Mouse (Mus musculus) neural tube, embryonic 15.5 days (tissue): ENCODE measurements around the gene Dstn. TPM values are rescaled to one million over a fixed set of nuclear protein-coding genes. Genes with fewer than 3 reads are reported as not detected.

Experiments
- ATAC-seq: fragments of 200-750 bp; cut with Nextera tagmentation; 2 replicates; pipeline ENCODE4 v1.8.0; 2017; ENCODE audit warnings: mild to moderate bottlenecking, moderate TSS enrichment, moderate library complexity; ENCODE audit not compliant: low FRiP score
- H3K27ac ChIP-seq: fragments of 300-500 bp; sonication (generic); replicated peaks from 2 replicates; pipeline ENCODE4 v1.5.1; 2015; ENCODE audit warnings: mild to moderate bottlenecking, inconsistent platforms
- H3K27me3 ChIP-seq: fragments of 300-500 bp; sonication (generic); replicated peaks from 2 replicates; pipeline ENCODE4 v1.6.1; 2015; ENCODE audit warnings: inconsistent platforms
- H3K36me3 ChIP-seq: fragments of 300-500 bp; sonication (generic); 2 replicates; pipeline ENCODE4 v1.6.1; 2015; ENCODE audit warnings: inconsistent platforms
- H3K4me1 ChIP-seq: fragments of 300-500 bp; sonication (generic); 2 replicates; pipeline ENCODE4 v1.6.1; 2015; ENCODE audit warnings: inconsistent platforms
- H3K4me2 ChIP-seq: fragments of 300-500 bp; sonication (generic); 2 replicates; pipeline ENCODE4 v1.6.1; 2015; ENCODE audit warnings: inconsistent platforms, mild to moderate bottlenecking, moderate library complexity
- H3K4me3 ChIP-seq: fragments of 300-500 bp; sonication (generic); replicated peaks from 2 replicates; pipeline ENCODE4 v1.5.1; 2015; ENCODE audit warnings: mild to moderate bottlenecking, inconsistent platforms
- H3K9ac ChIP-seq: fragments of 300-500 bp; sonication (generic); replicated peaks from 2 replicates; pipeline ENCODE4 v1.6.1; 2015; ENCODE audit warnings: mild to moderate bottlenecking, inconsistent platforms
- H3K9me3 ChIP-seq: fragments of 300-500 bp; sonication (generic); replicated peaks from 2 replicates; pipeline ENCODE4 v1.6.1; 2016; ENCODE audit warnings: inconsistent platforms
- WGBS: fragments of 180-500 bp; shearing (Covaris S2); methylation state at CpG from one replicate; pipeline ENCODE4 v1.1.7; 2015; ENCODE audit warnings: mixed read lengths; 5-methylcytosine and 5-hydroxymethylcytosine counted together
- polyA plus RNA-seq: library from polyadenylated mRNA; unstranded; fragments of >200 nt; fragmentation: Nextera tagmentation; extraction: Ambion mirVana; gene quantifications from 2 replicates; pipeline ENCODE4 v1.2.1, GENCODE M21; 2015

Gene Dstn
- polyA plus RNA-seq, 1 experiment from 2014 or later, result 417 TPM

- ATAC-seq, result no peak
- H3K9me3 ChIP-seq, result no peaks in the 10 kb centered on the region
- H3K4me2 ChIP-seq, result no peak overlapping the region
- H3K36me3 ChIP-seq, result peaks cover 66% of the 10 kb centered on the region
- no peak overlapping the region for H3K27ac ChIP-seq
- no peaks in the 10 kb centered on the region for H3K4me1 ChIP-seq
- no peak overlapping the region for H3K4me3 ChIP-seq
- H3K27me3 ChIP-seq, result no peaks in the 10 kb centered on the region
- H3K9ac ChIP-seq, result no peak overlapping the region
- WGBS, result 94% methylated on average over 7 of the region's 7 CpGs
These were observed 54.1 kb downstream of the Dstn start for GRCm38 (mm10) chr2:143969260-143969659.

GRCm38 (mm10) chr2:143970841-143971240 lies 55.7 kb downstream of the Dstn start:
- 78% methylated on average over 2 of the region's 2 CpGs for WGBS
- peaks cover 50% of the 10 kb centered on the region for H3K36me3 ChIP-seq
- no peak overlapping the region for H3K9ac ChIP-seq
- no peak overlapping the region for H3K27ac ChIP-seq
- ATAC-seq, result no peak
- no peaks in the 10 kb centered on the region for H3K9me3 ChIP-seq
- H3K4me2 ChIP-seq, result no peak overlapping the region
- no peaks in the 10 kb centered on the region for H3K27me3 ChIP-seq
- H3K4me3 ChIP-seq, result no peak overlapping the region
- H3K4me1 ChIP-seq, result no peaks in the 10 kb centered on the region

GRCm38 (mm10) chr2:143971887-143972286 lies 56.8 kb downstream of the Dstn start:
- no peaks in the 10 kb centered on the region for H3K4me1 ChIP-seq
- H3K9ac ChIP-seq, result no peak overlapping the region
- H3K4me2 ChIP-seq, result no peak overlapping the region
- 71% methylated on average over 2 of the region's 2 CpGs for WGBS
- no peak for ATAC-seq
- no peaks in the 10 kb centered on the region for H3K9me3 ChIP-seq
- H3K36me3 ChIP-seq, result peaks cover 43% of the 10 kb centered on the region
- no peaks in the 10 kb centered on the region for H3K27me3 ChIP-seq
- no peak overlapping the region for H3K4me3 ChIP-seq
- no peak overlapping the region for H3K27ac ChIP-seq

GRCm38 (mm10) chr2:143973161-143973560 lies 58.0 kb downstream of the Dstn start:
- no peak for ATAC-seq

GRCm38 (mm10) chr2:143975146-143975649 lies 60.1 kb downstream of the Dstn start:
- Histone ChIP-seq H3K4me1 (no peaks in the 10 kb centered on the region), H3K4me2 (no peak overlapping the region), H3K9me3 (no peaks in the 10 kb centered on the region), H3K9ac (no peak overlapping the region), H3K4me3 (no peak overlapping the region), H3K27ac (no peak overlapping the region), H3K27me3 (no peaks in the 10 kb centered on the region), H3K36me3 (peaks cover 22% of the 10 kb centered on the region)
- ATAC-seq, result no peak
- WGBS, result 98% methylated on average over 5 of the region's 5 CpGs

More at GRCm38 (mm10) chr2:143973161-143973560, 58.0 kb downstream of the Dstn start:
- H3K9ac ChIP-seq, result no peak overlapping the region
- peaks cover 31% of the 10 kb centered on the region for H3K36me3 ChIP-seq
- 96% methylated on average over 7 of the region's 7 CpGs for WGBS
- H3K27me3 ChIP-seq, result no peaks in the 10 kb centered on the region
- H3K27ac ChIP-seq, result no peak overlapping the region
- H3K4me2 ChIP-seq, result no peak overlapping the region
- H3K4me3 ChIP-seq, result no peak overlapping the region
- H3K9me3 ChIP-seq, result no peaks in the 10 kb centered on the region
- no peaks in the 10 kb centered on the region for H3K4me1 ChIP-seq

GRCm38 (mm10) chr2:143978444-143979147 lies 63.5 kb downstream of the Dstn start:
- H3K27me3 ChIP-seq, result no peaks in the 10 kb centered on the region
- no peak overlapping the region for H3K27ac ChIP-seq
- no peaks in the 10 kb centered on the region for H3K36me3 ChIP-seq
- H3K4me2 ChIP-seq, result no peak overlapping the region
- peaks cover 8% of the 10 kb centered on the region; the same call in 1 of the 2 replicates for H3K4me1 ChIP-seq
- H3K4me3 ChIP-seq, result no peak overlapping the region
- no peak for ATAC-seq
- H3K9ac ChIP-seq, result no peak overlapping the region
- WGBS, result 92% methylated on average over 8 of the region's 8 CpGs
- no peaks in the 10 kb centered on the region for H3K9me3 ChIP-seq

- Histone ChIP-seq H3K36me3 (no peaks in the 10 kb centered on the region), H3K9me3 (no peaks in the 10 kb centered on the region), H3K27ac (no peak overlapping the region), H3K4me1 (peaks cover 8% of the 10 kb centered on the region; the same call in 1 of the 2 replicates), H3K27me3 (no peaks in the 10 kb centered on the region), H3K9ac (no peak overlapping the region), H3K4me3 (no peak overlapping the region), H3K4me2 (no peak overlapping the region)
- ATAC-seq, result peak; percentile 83; the same call in 1 of the 2 replicates
- 44% methylated on average over 6 of the region's 6 CpGs for WGBS
These were observed 65.8 kb downstream of the Dstn start for GRCm38 (mm10) chr2:143980781-143981398.

GRCm38 (mm10) chr2:143982152-143982551 lies 67.0 kb downstream of the Dstn start:
- H3K27ac ChIP-seq, result no peak overlapping the region
- ATAC-seq, result no peak
- peaks cover 8% of the 10 kb centered on the region; the same call in 1 of the 2 replicates for H3K4me1 ChIP-seq
- WGBS, result 75% methylated on average over 4 of the region's 4 CpGs
- no peaks in the 10 kb centered on the region for H3K9me3 ChIP-seq
- no peak overlapping the region for H3K4me2 ChIP-seq
- no peaks in the 10 kb centered on the region for H3K36me3 ChIP-seq
- H3K9ac ChIP-seq, result no peak overlapping the region
- no peaks in the 10 kb centered on the region for H3K27me3 ChIP-seq
- no peak overlapping the region for H3K4me3 ChIP-seq

- no peak overlapping the region for H3K4me3 ChIP-seq
- no peaks in the 10 kb centered on the region for H3K9me3 ChIP-seq
- WGBS, result 49% methylated on average over 3 of the region's 3 CpGs
- H3K36me3 ChIP-seq, result no peaks in the 10 kb centered on the region
- peaks cover 8% of the 10 kb centered on the region; the same call in 1 of the 2 replicates for H3K4me1 ChIP-seq
- H3K4me2 ChIP-seq, result no peak overlapping the region
- no peak overlapping the region for H3K9ac ChIP-seq
- no peaks in the 10 kb centered on the region for H3K27me3 ChIP-seq
- H3K27ac ChIP-seq, result no peak overlapping the region
- no peak for ATAC-seq
These were observed 67.8 kb downstream of the Dstn start for GRCm38 (mm10) chr2:143982901-143983300.

GRCm38 (mm10) chr2:143983482-143983881 lies 68.4 kb downstream of the Dstn start:
- ATAC-seq, result no peak
- no peaks in the 10 kb centered on the region for H3K9me3 ChIP-seq
- H3K9ac ChIP-seq, result no peak overlapping the region
- no peak overlapping the region for H3K27ac ChIP-seq
- 74% methylated on average over 2 of the region's 2 CpGs for WGBS
- no peak overlapping the region for H3K4me3 ChIP-seq
- H3K27me3 ChIP-seq, result no peaks in the 10 kb centered on the region
- peaks cover 8% of the 10 kb centered on the region; the same call in 1 of the 2 replicates for H3K4me1 ChIP-seq
- no peaks in the 10 kb centered on the region for H3K36me3 ChIP-seq
- no peak overlapping the region for H3K4me2 ChIP-seq

GRCm38 (mm10) chr2:143987485-143987884 lies 72.4 kb downstream of the Dstn start:
- H3K9me3 ChIP-seq, result no peaks in the 10 kb centered on the region
- H3K4me1 ChIP-seq, result peaks cover 7% of the 10 kb centered on the region
- no peak overlapping the region for H3K9ac ChIP-seq
- no peak overlapping the region for H3K27ac ChIP-seq
- H3K36me3 ChIP-seq, result no peaks in the 10 kb centered on the region
- no peak for ATAC-seq
- no peaks in the 10 kb centered on the region for H3K27me3 ChIP-seq
- no peak overlapping the region for H3K4me3 ChIP-seq
- no peak overlapping the region for H3K4me2 ChIP-seq
- 87% methylated on average over 2 of the region's 2 CpGs for WGBS

- Histone ChIP-seq H3K4me3 (no peak overlapping the region), H3K27ac (no peak overlapping the region), H3K36me3 (no peaks in the 10 kb centered on the region), H3K4me1 (peaks cover 3% of the 10 kb centered on the region), H3K27me3 (no peaks in the 10 kb centered on the region), H3K4me2 (no peak overlapping the region), H3K9ac (no peak overlapping the region), H3K9me3 (no peaks in the 10 kb centered on the region)
- 93% methylated on average over 3 of the region's 3 CpGs for WGBS
- no peak for ATAC-seq
These were observed 72.9 kb downstream of the Dstn start for GRCm38 (mm10) chr2:143988016-143988415.
